Comparison of ENCODE assay signal across 18 mouse cellular contexts in genomic region chr11:10728818-10729549, GRCm38 (mm10).
DNase-seq lines count a peak whose midpoint lies in the region; ATAC-seq and TF ChIP-seq lines count a peak whose summit lies in the region.
"Had no signal": no experiment of that assay in that cellular context is flagged by ENCODE, and none has a peak within 500 bp of the region (broad histone marks: within the 10 kb centered on the region; RNA-seq: fewer than 3 reads in every experiment).

No protein-coding gene starts in this region.

- no peak for TF ChIP-seq CTCF in MEL (IDR thresholded peaks at IDR 0.05 in 2 of 3, conservative IDR thresholded peaks at IDR 0.05 in 1 of 3; ENCODE audit: control insufficient read depth in 1 of 3, insufficient read depth in 1 of 3, low read depth in 2 of 3, low read length in 3 of 3, poor library complexity in 1 of 3, severe bottlenecking in 1 of 3)
- TF ChIP-seq CTCF in lung, postnatal 0 days (IDR thresholded peaks at IDR 0.05), result no peak

- no peak overlapping the region for H3K27ac ChIP-seq in hindbrain, embryonic 12.5 days
- H3K27ac ChIP-seq in hindbrain, embryonic 16.5 days (ENCODE audit: low read depth, low read length), result no peak overlapping the region
- peak overlapping the region; percentile 74 for H3K27ac ChIP-seq in MEL (ENCODE audit: control insufficient read depth, low read depth, low read length)
- peak overlapping the region; percentile 57 for H3K27ac ChIP-seq in liver, embryonic 15.5 days (replicated peaks)
- no peak overlapping the region for H3K27ac ChIP-seq in lung, postnatal 0 days (ENCODE audit: low read length)
- H3K27ac ChIP-seq: embryonic facial prominence, embryonic 12.5 days; forebrain, embryonic 15.5 days; intestine, embryonic 15.5 days; lung, embryonic 15.5 days; midbrain, embryonic 10.5 days had no signal

- peak; percentile 38; the same call in 1 of the 2 replicates for ATAC-seq in hindbrain, embryonic 12.5 days (ENCODE audit: low FRiP score)
- no peak for ATAC-seq in hindbrain, embryonic 16.5 days
- ATAC-seq in liver, embryonic 15.5 days (ENCODE audit: insufficient read depth), result peak; percentile 99
- no peak for ATAC-seq in lung, postnatal 0 days
- ATAC-seq: forebrain, embryonic 15.5 days; intestine, embryonic 15.5 days had no signal

- H3K4me2 ChIP-seq in hindbrain, embryonic 12.5 days (replicated peaks), result no peak overlapping the region
- no peak overlapping the region for H3K4me2 ChIP-seq in hindbrain, embryonic 16.5 days (ENCODE audit: low read length)
- H3K4me2 ChIP-seq in liver, embryonic 15.5 days, result no peak overlapping the region
- no peak overlapping the region for H3K4me2 ChIP-seq in lung, postnatal 0 days (replicated peaks; ENCODE audit: low read depth, low read length)
- H3K4me2 ChIP-seq: embryonic facial prominence, embryonic 12.5 days; forebrain, embryonic 15.5 days; intestine, embryonic 15.5 days; lung, embryonic 15.5 days had no signal

- peak; percentile 73 to 81; a peak in 3 of 4 replicates for TF ChIP-seq EP300 in MEL (IDR thresholded peaks at IDR 0.05; ENCODE audit: low read depth in 1 of 2, low read length in 2 of 2)
- no peak for TF ChIP-seq EP300 in lung, postnatal 0 days (IDR thresholded peaks at IDR 0.05)

- no peaks in the 10 kb centered on the region for H3K79me2 ChIP-seq in MEL (ENCODE audit: control insufficient read depth, insufficient read depth, low read length, poor library complexity)

- no peaks in the 10 kb centered on the region for H3K4me1 ChIP-seq in hindbrain, embryonic 12.5 days
- H3K4me1 ChIP-seq in hindbrain, embryonic 16.5 days (ENCODE audit: control insufficient read depth, insufficient read depth, low read depth, low read length), result no peaks in the 10 kb centered on the region
- peaks cover 3 to 7% of the 10 kb centered on the region in 2 experiments; a peak in 3 of 4 replicates for H3K4me1 ChIP-seq in MEL (ENCODE audit: control insufficient read depth in 1 of 2, insufficient read depth in 2 of 2, low read length in 2 of 2)
- H3K4me1 ChIP-seq in liver, embryonic 15.5 days (replicated peaks), result no peaks in the 10 kb centered on the region
- H3K4me1 ChIP-seq in lung, postnatal 0 days (ENCODE audit: insufficient read depth, low read depth, low read length), result no peaks in the 10 kb centered on the region
- H3K4me1 ChIP-seq: embryonic facial prominence, embryonic 12.5 days; forebrain, embryonic 15.5 days; intestine, embryonic 15.5 days; lung, embryonic 15.5 days; midbrain, embryonic 10.5 days had no signal

- TF ChIP-seq RAD21 in MEL (IDR thresholded peaks at IDR 0.05; ENCODE audit: low read depth, low read length), result no peak

- peak; percentile 88 for DNase-seq in MEL (ENCODE audit: low read depth, low spot score)
- peak; percentile 12 for DNase-seq in c-Kit-positive CD71-positive TER-119-positive erythroid progenitor cells, embryonic 14.5 days (ENCODE audit: low spot score)
- no peak for DNase-seq in lung, postnatal 0 days (ENCODE audit: low spot score)
- no peak for DNase-seq in urinary bladder, postnatal 25 days (ENCODE audit: low spot score)
- DNase-seq: cerebellum, adult 8-10 months; gastrocnemius, postnatal 10 days; layer of hippocampus, adult 9-11 months; left cerebral cortex, postnatal 4 days; right cerebral cortex, postnatal 25 days had no signal

- no peaks in the 10 kb centered on the region for H3K9me3 ChIP-seq in hindbrain, embryonic 12.5 days (replicated peaks)
- no peaks in the 10 kb centered on the region; the same call in 1 of the 2 replicates for H3K9me3 ChIP-seq in hindbrain, embryonic 16.5 days (ENCODE audit: control insufficient read depth, low read length)
- H3K9me3 ChIP-seq in MEL (replicated peaks; ENCODE audit: insufficient read depth, low read length), result no peaks in the 10 kb centered on the region
- H3K9me3 ChIP-seq in liver, embryonic 15.5 days (replicated peaks), result no peaks in the 10 kb centered on the region
- H3K9me3 ChIP-seq in lung, postnatal 0 days (ENCODE audit: low read length), result no peaks in the 10 kb centered on the region
- H3K9me3 ChIP-seq: embryonic facial prominence, embryonic 12.5 days; forebrain, embryonic 15.5 days; intestine, embryonic 15.5 days; lung, embryonic 15.5 days; midbrain, embryonic 10.5 days had no signal

- no peaks in the 10 kb centered on the region for H3K27me3 ChIP-seq in hindbrain, embryonic 12.5 days
- H3K27me3 ChIP-seq in hindbrain, embryonic 16.5 days (replicated peaks; ENCODE audit: control insufficient read depth, insufficient read depth, low read length), result no peaks in the 10 kb centered on the region
- H3K27me3 ChIP-seq in MEL (ENCODE audit: control insufficient read depth in 1 of 2, insufficient read depth in 2 of 2, low read length in 2 of 2), result no peaks in the 10 kb centered on the region
- no peaks in the 10 kb centered on the region for H3K27me3 ChIP-seq in liver, embryonic 15.5 days
- H3K27me3 ChIP-seq in lung, postnatal 0 days (replicated peaks; ENCODE audit: insufficient read depth, low read length), result no peaks in the 10 kb centered on the region
- H3K27me3 ChIP-seq: CH12.LX; embryonic facial prominence, embryonic 12.5 days; forebrain, embryonic 15.5 days; intestine, embryonic 15.5 days; lung, embryonic 15.5 days had no signal

- no peak overlapping the region for H3K9ac ChIP-seq in hindbrain, embryonic 12.5 days
- no peak overlapping the region for H3K9ac ChIP-seq in hindbrain, embryonic 16.5 days (ENCODE audit: low read depth, low read length)
- peak overlapping the region; percentile 25 for H3K9ac ChIP-seq in MEL (ENCODE audit: control insufficient read depth, low read depth, low read length, poor library complexity, severe bottlenecking)
- H3K9ac ChIP-seq in liver, embryonic 15.5 days, result no peak overlapping the region
- no peak overlapping the region for H3K9ac ChIP-seq in lung, postnatal 0 days (replicated peaks; ENCODE audit: low read depth)
- H3K9ac ChIP-seq: embryonic facial prominence, embryonic 12.5 days; forebrain, embryonic 15.5 days; intestine, embryonic 15.5 days; lung, embryonic 15.5 days had no signal

- no peaks in the 10 kb centered on the region for H3K36me3 ChIP-seq in hindbrain, embryonic 12.5 days
- no peaks in the 10 kb centered on the region for H3K36me3 ChIP-seq in hindbrain, embryonic 16.5 days (ENCODE audit: control insufficient read depth, insufficient read depth, low read length)
- H3K36me3 ChIP-seq in MEL (ENCODE audit: control insufficient read depth in 1 of 2, insufficient read depth in 2 of 2, low read length in 2 of 2), result peaks cover 0 to 8% of the 10 kb centered on the region in 2 experiments; a peak in 2 of 4 replicates
- H3K36me3 ChIP-seq in liver, embryonic 15.5 days (replicated peaks), result no peaks in the 10 kb centered on the region
- no peaks in the 10 kb centered on the region for H3K36me3 ChIP-seq in lung, postnatal 0 days (ENCODE audit: insufficient read depth, low read length)
- H3K36me3 ChIP-seq: embryonic facial prominence, embryonic 12.5 days; forebrain, embryonic 15.5 days; intestine, embryonic 15.5 days; lung, embryonic 15.5 days; midbrain, embryonic 10.5 days had no signal

- no peak for TF ChIP-seq POLR2A in MEL (IDR thresholded peaks at IDR 0.05; ENCODE audit: control insufficient read depth in 1 of 2, insufficient read depth in 1 of 2, low read depth in 1 of 2, low read length in 2 of 2, poor library complexity in 1 of 2)

- H3K4me3 ChIP-seq in hindbrain, embryonic 12.5 days, result no peak overlapping the region
- no peak overlapping the region for H3K4me3 ChIP-seq in hindbrain, embryonic 16.5 days (ENCODE audit: low read length)
- H3K4me3 ChIP-seq in MEL (ENCODE audit: control insufficient read depth in 1 of 2, insufficient read depth in 1 of 2, low read depth in 2 of 2, low read length in 2 of 2), result peak overlapping the region; percentile 14 to 34; a peak in 2 of 4 replicates
- H3K4me3 ChIP-seq in liver, embryonic 15.5 days (replicated peaks), result no peak overlapping the region
- H3K4me3 ChIP-seq in lung, postnatal 0 days (ENCODE audit: low read depth, low read length), result no peak overlapping the region
- H3K4me3 ChIP-seq: embryonic facial prominence, embryonic 12.5 days; forebrain, embryonic 15.5 days; intestine, embryonic 15.5 days; lung, embryonic 15.5 days; midbrain, embryonic 10.5 days had no signal

- 90% methylated on average over 8 of the region's 8 CpGs for WGBS in hindbrain, embryonic 12.5 days
- 91% methylated on average over 8 of the region's 8 CpGs for WGBS in hindbrain, embryonic 16.5 days
- 57% methylated on average over 8 of the region's 8 CpGs for WGBS in liver, embryonic 15.5 days (ENCODE audit: insufficient replicate concordance)
- 82% methylated on average over 8 of the region's 8 CpGs for WGBS in lung, postnatal 0 days

TF ChIP-seq in MEL, 35 proteins besides CTCF, POLR2A, EP300 and RAD21:
- TF ChIP-seq RCOR1 (IDR thresholded peaks at IDR 0.05; ENCODE audit: low read depth, low read length), result no peak
- peak; percentile 62 for TF ChIP-seq ZNF384 (IDR thresholded peaks at IDR 0.05; ENCODE audit: low read depth, low read length)
- TF ChIP-seq ETS1 (IDR thresholded peaks at IDR 0.05; ENCODE audit: low read depth, low read length), result peak; percentile 98
- peak; percentile 72; the same call in 1 of the 2 replicates for TF ChIP-seq SIN3A (IDR thresholded peaks at IDR 0.05; ENCODE audit: low read length)
- peak; percentile 72; the same call in 1 of the 2 replicates for TF ChIP-seq TCF12 (IDR thresholded peaks at IDR 0.05; ENCODE audit: low read depth, low read length)
- peak; percentile 68; the same call in 1 of the 2 replicates for TF ChIP-seq MAZ (IDR thresholded peaks at IDR 0.05; ENCODE audit: low read depth, low read length)
- 0 out of 2 replicates have a peak, but pooled peaks have one; percentile 51 for TF ChIP-seq MAFK (IDR thresholded peaks at IDR 0.05; ENCODE audit: borderline replicate concordance, low read depth, low read length)
- TF ChIP-seq GABPA (IDR thresholded peaks at IDR 0.05; ENCODE audit: low read depth, low read length), result peak; percentile 71; the same call in 1 of the 2 replicates
- no peak for TF ChIP-seq ZKSCAN1 (IDR thresholded peaks at IDR 0.05; ENCODE audit: low read depth, low read length)
- TF ChIP-seq USF2 (IDR thresholded peaks at IDR 0.05; ENCODE audit: borderline replicate concordance in 1 of 2, insufficient read depth in 1 of 2, low read depth in 1 of 2, low read length in 2 of 2), result no peak
- peak; percentile 38 for TF ChIP-seq TAL1 (IDR thresholded peaks at IDR 0.05; ENCODE audit: low read length)
- peak; percentile 57; the same call in 1 of the 2 replicates for TF ChIP-seq MXI1 (IDR thresholded peaks at IDR 0.05; ENCODE audit: low read depth, low read length)
- peak; percentile 60 for TF ChIP-seq GATA1 (IDR thresholded peaks at IDR 0.05; ENCODE audit: low read depth, low read length)
- TF ChIP-seq MAX (IDR thresholded peaks at IDR 0.05; ENCODE audit: low read length), result 0 out of 2 replicates have a peak, but pooled peaks have one; percentile 36
- TF ChIP-seq ZC3H11A (IDR thresholded peaks at IDR 0.05; ENCODE audit: low read depth, low read length), result no peak

Comparison
In these comparisons a context has a peak if more than half of its experiments do, and no peak if none do; other contexts are left out.
1. ATAC-seq: peak in hindbrain, embryonic 12.5 days (single experiment) and liver, embryonic 15.5 days (single experiment); none in hindbrain, embryonic 16.5 days (single experiment) and lung, postnatal 0 days (single experiment).
2. H3K27ac ChIP-seq: peak in MEL (single experiment) and liver, embryonic 15.5 days (single experiment); none in hindbrain, embryonic 12.5 days (single experiment), hindbrain, embryonic 16.5 days (single experiment) and lung, postnatal 0 days (single experiment).
3. H3K4me3 ChIP-seq: peak in MEL (2 of 2); none in hindbrain, embryonic 12.5 days (single experiment), hindbrain, embryonic 16.5 days (single experiment), liver, embryonic 15.5 days (single experiment) and lung, postnatal 0 days (single experiment).
4. DNase-seq: peak in MEL (single experiment) and c-Kit-positive CD71-positive TER-119-positive erythroid progenitor cells, embryonic 14.5 days (single experiment); none in lung, postnatal 0 days (single experiment) and urinary bladder, postnatal 25 days (single experiment).